Mouse (Mus musculus): ENCODE results near the gene Tmem262.

- no peak for TF ChIP-seq CTCF (IDR thresholded peaks at IDR 0.05; ENCODE audit: insufficient read depth, low read length)
- no peak for TF ChIP-seq POLR2A (IDR thresholded peaks at IDR 0.05; ENCODE audit: borderline replicate concordance, extremely low read depth, low read depth, low read length)
Observed at GRCm38 (mm10) chr19:6082156-6082555, 2.3 kb downstream of the Tmem262 start, which contains the start of gene Gm28374.

Data from lung, adult 2 months (tissue).